Mouse (Mus musculus) spleen, postnatal 10 days (tissue): ENCODE data around the gene Cntn5.

Source experiments
- DNase-seq, 2 experiments: peaks; one replicate each; pipeline ENCODE4 v3.0.0; 2021 to 2022; ENCODE audit warnings: low spot score in 2 of 2

The Cntn5 gene

DNA sequence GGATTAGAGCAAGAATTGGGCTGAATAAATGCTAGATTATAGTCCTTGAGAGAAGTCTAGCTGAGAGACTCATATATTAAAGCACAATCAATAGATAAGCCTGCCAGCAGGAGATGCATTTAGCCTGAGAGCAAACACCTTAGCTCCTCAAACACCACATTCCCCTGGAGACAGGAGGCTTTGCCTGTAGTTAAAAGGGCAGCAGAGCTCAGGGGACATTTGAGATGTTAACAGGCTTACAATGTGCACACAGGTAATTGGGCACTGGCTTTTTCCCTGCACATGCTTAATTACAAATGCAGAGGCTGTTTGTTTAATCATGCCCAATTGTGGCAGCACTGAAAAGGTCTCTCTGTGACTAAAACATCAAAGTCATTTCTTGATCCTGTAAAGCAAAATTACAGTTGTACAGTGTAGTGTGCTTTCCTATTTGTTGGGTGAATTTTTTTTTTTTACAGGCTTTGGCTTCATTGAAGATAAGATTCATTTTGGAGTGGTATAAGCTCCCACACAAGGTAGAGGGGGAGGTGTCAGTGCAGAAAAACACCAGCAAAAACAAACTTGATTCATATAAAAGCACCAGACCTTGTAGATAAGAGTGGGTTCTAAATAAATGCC lies 457.2 kb downstream of the Cntn5 start:
- DNase-seq, result no peak

DNA sequence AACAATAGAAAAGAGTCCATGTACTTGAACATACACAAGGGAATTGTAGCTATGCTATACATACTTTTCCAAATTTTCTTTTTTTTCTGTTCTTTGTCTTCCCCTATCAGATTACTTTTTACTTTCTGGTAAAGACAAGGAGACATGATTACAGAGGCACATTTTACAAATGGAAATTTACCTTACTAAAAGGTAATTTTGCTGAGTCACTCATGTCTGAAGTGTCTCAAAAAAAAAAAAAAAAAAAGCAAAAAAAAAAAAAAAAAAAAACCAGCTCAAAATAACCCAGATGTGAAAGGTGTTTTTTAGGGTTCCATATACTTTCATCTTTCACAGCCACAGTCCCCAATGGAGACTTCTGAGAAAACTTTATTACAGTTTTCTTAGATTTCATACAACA lies 492.5 kb downstream of the Cntn5 start:
- DNase-seq, result no peak

DNA sequence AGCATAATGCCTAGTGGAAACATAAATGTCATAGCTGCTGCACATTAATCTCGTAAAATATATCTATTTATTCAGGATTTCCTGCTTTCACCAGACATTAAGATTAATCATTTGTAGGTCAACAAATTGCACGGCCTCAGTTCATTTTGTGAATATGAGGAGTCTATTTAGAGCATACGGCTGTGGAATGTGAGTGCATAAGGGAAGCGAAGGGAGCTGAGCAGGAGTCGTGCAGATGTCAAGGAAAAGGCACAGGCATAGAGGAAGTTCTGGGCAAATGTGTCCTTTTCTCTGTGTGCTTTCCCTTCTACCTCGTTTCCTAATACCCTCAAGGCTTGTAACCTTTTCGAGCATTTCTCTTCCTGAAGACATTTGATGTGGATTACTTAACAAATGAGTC lies 504.5 kb downstream of the Cntn5 start:
- DNase-seq, result no peak

DNA sequence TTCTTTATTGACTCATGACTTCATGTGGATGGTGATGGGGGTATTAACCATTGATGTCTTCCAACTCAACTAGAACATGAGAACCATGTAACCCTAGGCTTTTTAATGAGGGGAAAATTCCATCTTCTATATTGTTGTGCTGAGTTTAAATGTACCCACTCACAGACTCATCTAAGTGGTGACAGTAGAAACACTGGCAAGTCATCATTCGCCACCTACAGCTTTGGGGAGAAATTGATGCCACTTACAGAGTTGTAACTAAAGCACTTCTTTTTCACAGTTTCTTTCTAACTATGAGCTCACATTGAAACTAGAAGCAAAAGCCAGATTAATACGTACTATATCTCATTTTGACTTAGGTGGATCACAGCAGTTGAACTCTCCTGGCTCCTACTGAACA lies 514.7 kb downstream of the Cntn5 start:
- no peak for DNase-seq

DNA sequence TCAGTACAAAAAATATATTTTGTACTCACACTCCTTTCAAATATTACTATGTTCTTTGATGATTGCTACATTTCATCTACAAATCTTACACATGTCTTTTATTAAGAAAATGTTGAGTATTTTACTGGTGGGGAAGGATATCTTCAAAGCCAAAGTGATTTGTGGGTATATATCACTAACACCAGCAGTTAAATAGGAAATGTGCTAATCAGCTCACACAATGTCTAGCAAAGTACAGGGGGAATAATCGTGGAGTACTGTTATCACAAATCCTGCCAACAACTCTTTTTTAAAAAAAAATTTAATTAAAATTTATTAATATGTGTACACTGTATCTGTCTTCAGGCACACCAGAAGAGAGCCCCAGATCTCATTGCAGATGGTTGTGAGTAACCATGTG lies 520.1 kb downstream of the Cntn5 start:
- DNase-seq, result no peak

DNA sequence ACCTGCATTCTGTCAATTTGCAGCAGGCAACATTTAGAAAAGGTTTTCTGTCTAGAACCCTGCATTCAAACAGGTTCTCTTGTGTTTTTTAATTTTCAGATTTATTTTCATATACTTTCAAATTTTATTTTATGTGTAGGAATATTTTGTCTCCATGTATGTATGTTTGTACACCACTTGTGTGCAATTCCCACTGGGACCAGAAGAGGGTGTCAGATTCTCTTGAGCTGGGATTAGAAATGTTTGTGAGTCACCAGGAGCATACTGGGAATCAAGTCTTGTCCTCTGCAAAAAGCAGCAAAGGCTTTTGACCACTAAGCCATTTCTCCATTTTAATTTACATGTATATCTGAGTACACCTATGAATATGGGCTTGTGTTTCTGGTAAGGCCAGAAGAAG lies 521.4 kb downstream of the Cntn5 start:
- no peak for DNase-seq

DNA sequence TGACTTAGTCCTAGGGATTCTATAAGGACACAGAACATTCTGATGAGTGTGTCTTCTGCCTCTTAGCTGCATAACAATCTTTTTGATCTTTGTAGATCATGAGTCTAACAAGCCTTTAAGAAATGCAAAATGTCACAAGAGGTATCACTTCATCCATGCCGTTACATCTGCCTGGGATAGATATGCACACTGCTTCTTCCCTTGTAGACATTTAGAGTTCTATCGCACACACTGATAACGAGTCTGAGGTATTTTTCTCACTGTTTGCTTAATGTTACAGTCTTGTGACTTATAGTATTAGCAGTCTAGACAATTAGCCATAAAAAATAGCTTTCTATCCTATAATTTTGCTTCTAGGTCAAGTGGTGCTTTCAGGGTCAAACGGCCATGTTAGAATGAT lies 522.9 kb downstream of the Cntn5 start:
- no peak for DNase-seq

DNA sequence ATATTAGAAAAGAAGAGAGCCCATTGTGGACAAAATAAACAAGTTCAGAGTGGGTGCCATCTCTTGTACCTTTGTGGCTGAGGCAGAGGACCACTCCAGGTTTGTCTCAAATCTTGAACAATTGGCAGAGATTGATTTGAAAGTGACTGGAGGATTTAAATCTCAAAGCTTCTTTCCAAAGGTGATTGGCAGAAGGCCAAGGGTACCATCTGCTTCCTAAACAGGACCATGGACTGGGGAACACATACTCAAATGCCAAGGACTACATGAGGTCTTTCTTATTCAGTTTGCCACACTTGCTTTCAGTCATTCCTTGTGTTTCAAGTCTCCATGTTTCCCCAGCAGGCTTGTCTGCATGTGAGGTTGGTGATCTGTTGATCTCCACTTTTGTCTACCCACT lies 528.3 kb downstream of the Cntn5 start:
- no peak for DNase-seq

DNA sequence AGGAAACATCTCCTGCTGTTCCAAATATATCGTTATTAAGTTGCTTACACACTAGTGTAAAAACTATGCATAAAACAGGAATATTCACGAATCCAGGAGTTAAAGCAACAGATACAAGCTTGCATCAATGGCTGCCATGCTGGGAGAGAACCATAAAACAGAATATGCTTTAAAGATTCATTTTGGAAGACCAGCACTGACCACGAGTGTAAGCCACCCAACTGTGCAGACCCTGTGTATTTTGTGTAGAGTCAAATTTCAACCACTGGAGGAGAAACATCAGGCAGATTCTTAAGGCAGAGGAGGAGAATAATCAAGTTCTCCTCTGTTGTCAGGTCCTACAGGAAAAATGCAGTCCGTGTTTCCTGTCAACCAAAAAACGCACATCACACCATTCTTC lies 535.6 kb downstream of the Cntn5 start:
- no peak for DNase-seq

DNA sequence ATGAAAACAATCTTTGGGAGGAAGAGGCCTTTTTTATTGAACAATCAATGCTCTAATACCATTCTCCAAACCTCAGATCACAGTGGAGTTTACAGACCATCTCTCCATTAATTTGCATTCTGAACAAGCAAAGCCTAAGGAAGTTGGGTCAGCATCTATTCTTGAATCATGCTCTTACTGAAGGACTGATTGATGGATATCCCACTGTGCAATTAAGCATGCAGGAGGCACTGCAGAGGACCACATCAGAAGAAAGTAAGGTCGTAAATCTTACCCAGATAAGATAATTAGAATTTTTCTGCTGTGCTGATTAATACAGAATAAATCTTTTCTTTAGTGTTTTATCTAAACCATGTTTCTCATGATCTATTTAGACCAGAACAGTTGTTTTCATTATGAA lies 536.2 kb downstream of the Cntn5 start:
- DNase-seq, result no peak

DNA sequence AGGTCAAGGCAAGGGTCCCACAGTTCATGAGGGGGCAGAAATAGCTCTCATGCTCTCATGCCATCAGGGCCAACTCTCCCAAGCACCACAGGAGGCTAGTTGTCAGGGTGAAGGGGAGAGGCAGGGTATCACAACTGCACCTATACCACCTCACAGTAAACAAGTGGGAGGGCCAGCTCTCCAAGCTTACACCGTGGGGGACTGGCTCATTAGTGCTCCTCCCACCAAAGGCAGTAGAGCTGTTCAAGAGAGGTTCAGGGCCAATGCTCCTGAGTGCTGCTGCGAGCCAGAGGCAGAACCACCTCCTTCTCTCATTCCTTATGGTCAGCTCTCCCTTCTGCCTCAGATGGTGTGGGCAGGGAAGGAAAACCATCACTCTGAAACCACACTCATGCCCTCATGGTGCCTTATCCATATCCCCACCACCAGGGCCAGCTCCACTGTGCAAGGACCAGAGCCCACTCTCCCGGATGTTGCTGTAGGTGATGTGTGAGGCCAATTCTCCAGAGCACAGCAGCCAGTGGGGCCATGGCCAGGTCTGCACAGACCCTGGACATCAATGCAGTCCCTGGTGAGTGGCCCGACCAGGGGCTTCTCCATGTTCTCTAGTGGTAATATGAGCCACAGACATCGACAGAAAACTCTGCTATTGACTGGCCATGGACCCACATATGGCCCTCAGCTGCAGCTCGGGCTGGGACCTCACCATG lies 538.2 kb downstream of the Cntn5 start:
- no peak for DNase-seq

DNA sequence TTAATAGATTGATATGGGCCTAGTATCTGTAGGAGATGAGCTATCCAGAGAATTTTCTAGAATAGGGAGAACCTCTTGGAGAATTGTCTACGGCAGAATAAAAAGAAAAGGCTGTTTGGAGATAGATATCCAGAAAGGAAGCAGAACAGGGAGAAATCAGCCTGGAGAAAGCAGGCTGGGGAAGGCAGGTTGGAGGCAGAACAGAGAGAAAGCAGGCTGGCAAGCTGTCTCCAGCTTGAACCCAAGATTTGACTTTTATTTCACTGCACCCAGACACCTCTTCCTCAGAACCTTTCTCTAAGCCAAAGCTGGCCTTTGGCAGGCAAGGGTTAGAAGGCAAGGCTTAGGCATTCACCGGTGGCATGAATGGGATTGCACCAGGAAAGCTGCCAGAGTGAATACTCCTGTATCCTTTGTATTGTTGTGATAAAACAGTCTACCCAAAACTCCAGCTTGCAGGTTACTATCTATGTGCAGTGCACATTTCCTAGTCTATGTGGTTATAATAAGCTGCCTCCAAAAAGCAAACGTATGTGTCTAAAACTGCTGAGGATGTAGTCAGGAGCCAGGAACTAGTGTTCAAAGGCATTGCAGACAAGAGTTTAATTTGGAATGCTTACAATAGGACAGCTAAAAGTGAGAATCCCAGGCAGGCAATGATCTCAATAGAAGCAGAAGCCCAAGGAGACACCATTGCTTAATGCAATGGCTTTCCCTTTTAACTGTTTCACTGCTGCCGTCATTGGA lies 553.5 kb downstream of the Cntn5 start:
- no peak for DNase-seq

DNA sequence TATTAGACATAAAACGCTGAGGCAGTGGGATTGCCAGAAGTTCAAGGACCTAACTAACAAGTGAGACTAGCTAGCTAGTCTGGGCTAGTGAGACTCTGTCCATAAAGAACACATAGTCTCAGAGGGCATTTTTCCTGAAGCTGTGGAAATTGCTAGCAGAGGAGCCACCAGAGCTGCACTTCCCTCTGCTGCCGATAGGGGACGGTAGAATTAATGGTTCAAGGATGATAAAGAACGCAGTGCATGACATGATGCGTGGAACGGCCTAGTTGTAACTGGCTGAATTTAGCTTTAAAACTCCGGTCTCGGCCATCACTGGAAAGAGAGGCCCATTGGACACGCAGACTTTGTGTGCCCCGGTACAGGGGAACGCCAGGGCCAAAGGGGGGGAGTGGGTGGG lies 555.8 kb downstream of the Cntn5 start:
- DNase-seq, result no peak

DNA sequence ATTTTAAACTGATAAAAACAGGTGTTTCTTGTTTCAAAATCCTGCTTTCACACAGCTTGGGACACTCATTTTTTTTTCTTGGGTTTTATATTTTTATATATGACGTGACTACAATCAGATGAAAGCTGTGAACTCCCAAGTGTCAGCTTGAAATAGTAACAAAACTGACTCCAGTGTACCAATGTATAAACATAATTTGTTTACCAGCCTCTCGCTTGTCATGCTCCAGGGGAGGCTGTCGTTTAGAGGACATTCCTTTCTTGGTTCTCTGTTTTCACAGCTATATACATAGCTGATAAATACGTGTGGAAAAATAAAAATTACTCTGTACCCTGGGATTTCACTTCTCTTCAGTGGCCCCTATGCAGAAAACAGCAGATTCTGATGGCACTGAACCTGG lies 556.4 kb downstream of the Cntn5 start:
- no peak for DNase-seq

DNA sequence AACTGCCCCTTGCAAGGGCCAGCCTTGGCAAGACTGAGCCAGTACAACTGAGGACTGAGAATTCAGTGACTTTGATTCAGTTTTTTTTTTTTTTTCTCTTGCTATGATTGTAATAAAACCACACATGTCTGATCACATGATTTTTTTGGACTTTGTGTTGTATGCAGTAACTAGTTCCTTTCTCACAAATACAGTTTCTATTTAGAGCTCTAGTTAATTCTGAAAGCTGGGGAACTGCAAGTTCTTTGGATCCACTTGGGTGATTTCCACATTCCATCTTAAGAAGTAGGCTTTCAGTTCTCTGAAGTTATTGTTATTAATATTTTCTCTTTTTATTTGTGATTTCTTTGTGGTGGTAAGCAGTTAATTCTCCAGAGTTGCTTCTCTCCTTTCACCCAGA lies 563.8 kb downstream of the Cntn5 start:
- DNase-seq, result no peak

DNA sequence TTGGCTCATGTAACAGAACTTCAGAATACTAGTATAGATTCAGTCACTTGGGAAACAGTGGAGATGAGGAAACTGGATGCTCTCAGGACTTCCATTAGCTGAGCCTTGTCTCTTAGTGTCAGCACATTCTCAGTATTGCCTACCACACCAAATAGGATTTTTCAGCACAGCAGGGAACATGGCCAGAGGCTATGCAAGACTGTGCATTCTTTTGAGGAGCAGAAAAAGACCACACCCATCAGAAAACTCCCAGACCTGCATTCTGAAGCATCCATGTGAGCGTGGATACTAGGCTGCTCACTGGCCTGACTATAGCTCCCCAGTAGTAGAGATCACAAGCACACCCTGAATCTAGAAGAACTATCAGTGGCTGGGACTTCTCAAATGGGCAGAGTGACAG lies 564.9 kb downstream of the Cntn5 start:
- no peak for DNase-seq

DNA sequence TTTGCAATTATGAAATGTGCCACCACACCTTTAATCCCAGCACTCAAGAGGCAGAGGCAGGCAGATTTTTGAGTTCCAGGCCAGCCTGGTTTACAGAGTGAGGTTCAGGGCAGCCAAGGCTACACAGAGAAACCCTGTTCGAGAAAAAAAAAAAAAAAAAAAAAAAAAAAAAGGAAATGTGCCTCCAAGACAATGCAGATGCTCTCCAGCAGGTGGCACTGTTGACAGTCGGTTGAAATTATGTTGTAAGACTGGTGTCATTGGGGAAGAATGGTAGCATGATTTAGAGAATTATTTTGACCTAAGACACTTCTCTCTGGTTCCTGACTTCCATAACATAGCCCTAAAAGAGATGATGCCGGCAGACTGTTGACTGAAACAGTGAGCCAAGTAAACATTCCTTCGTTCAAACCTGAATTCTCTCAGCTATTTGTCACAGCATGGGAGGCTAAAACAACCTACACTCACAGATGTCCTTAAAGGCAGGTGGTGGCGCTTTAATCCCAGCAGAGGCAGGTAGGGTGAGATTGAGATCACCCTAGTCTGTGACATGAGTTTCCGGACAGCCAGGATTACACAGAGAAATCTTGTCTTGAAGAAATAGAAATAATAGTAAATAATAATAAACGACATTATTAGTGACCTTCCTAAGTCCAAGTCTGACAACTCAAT lies 579.7 kb downstream of the Cntn5 start:
- DNase-seq, result peak in 1 of 2 experiments; percentile 29

DNA sequence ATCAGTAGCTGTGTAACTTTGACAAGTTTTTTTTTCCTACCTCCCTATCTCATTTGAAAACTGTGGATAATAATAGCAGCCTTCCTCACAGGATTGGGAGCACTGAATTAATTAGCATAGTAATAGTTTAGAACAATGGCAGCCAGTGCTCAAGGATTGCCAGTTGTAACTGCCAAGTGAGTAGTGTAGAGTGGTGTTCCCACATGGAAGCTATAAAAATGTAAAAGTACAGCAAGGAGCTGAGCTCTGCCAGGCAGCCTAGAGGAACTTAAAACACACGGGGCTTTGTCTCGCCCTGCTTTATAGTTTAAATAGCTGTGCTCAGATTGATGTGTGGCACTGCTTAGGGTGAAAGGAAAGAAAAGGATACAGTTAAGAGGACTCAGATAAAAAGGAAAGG lies 635.2 kb downstream of the Cntn5 start:
- DNase-seq, result no peak

DNA sequence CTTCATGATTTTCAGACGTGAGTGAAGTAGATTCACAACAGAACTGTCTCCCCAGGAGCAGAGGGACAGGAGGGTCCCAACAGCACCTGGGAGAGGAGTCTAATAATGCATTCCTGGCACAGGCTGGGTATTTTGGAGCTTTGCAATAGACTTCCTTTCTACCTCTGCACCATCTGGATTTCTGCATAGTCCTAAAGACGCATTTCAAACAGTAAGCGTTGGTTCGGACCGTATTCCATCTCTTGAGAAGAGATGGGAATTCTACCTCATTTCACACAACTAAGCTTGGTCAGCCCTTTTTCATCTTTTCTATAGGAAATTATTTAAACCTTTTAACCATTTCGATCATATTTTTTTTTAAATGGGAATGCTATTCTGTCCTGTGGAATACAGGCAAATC lies 635.7 kb downstream of the Cntn5 start:
- no peak for DNase-seq

DNA sequence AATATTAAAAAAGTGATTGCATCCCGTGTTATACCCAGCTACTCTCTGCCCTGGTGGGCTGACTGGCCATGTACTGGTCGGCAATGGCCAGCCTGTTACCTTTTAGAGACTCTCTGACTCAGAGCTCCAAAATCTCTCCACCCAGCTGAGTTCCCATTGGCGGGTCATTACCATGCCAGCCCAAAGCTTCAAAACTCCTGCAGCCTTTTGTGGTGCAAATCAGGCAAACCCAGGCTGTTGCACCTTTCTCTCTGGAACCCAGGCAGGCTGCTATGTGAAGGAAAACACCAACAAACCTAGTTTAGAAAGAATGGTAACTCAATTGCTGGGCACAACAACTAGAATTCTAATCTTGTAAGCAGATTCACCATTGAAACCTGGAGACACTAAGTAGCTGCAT lies 639.0 kb downstream of the Cntn5 start:
- no peak for DNase-seq

DNA sequence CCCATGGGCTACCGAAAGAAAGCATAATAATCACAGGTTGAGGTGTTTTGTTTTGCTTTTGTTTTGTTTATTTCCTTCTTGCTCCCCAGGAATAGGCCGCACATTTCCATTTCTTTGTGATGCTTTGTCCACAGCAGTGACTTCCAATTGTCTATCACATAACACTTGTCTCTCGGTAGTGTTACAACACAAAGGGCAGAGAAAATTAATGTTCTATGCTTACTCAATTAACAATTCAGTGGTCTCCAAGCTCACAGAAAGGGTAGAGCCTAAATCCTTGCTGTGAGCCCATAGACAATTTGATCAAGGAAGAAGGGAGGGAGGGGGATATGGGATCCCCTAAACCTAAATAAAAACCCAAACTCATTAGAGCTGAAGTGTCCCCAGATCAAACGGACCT lies 671.2 kb downstream of the Cntn5 start:
- no peak for DNase-seq

DNA sequence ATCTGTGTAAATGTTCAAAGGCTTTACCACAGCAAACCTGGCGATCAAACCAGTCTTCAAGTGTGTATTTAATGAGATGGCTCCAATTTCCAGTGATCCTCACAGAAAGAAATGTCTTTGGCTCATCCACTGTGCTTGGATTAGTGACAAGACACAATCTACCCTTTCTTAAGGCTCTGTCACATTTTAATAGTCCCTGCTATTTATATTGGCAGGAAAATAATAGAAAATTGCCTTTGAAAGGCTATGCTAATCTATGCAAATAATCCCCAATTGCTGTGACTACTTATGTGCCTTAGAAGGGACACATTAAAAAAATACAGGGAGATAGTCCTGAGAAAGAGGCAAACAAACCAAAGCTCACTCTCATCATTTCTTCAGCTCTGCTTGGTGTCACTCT lies 672.5 kb downstream of the Cntn5 start:
- no peak for DNase-seq

DNA sequence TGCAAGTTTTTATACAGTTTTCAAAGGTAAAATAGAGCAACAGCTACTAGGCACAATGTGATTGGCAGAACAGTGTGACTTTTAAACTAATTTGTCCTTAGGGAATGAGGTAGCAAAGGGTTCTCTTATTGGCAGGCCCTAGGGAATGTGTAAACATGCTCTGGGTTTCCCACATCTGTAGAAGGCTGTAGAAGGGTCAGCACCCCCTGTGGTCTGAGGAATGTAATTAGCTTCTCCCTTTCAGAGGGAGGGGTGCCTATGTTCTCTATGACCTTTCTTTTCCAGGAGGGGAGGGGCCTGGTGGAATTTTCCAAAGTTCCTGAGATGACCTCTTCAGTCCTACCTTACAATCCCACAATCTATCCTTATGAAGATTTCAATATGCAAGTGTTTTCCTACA lies 673.6 kb downstream of the Cntn5 start:
- DNase-seq, result no peak
